Mouse (Mus musculus): Measurements from ENCODE around the gene Rab1b.
"Not testable (repeated sequence)": the region's sequence is repeated elsewhere in the genome, so short reads cannot be mapped to it uniquely, and the experiment has no call there.

Gene Rab1b

GRCm38 (mm10) chr19:5097521-5098362 is 9.1 kb downstream of the Rab1b start:
- in situ Hi-C loops (cut with MboI) = no loop called here

- in situ Hi-C loops (cut with MboI) = no loop called here
These were observed 10.9 kb downstream of the Rab1b start for GRCm38 (mm10) chr19:5095887-5096474.

GRCm38 (mm10) chr19:5094746-5095417 is 12.0 kb downstream of the Rab1b start:
- in situ Hi-C loops (cut with MboI) = no loop called here

GRCm38 (mm10) chr19:5094243-5094632 is 12.6 kb downstream of the Rab1b start:
- in situ Hi-C loops (cut with MboI) = no loop called here

GRCm38 (mm10) chr19:5093481-5094242 is 13.2 kb downstream of the Rab1b start:
- in situ Hi-C loops (cut with MboI) = no loop called here

GRCm38 (mm10) chr19:5092083-5092482 is 14.8 kb downstream of the Rab1b start:
- in situ Hi-C loops (cut with MboI) = no loop called here

GRCm38 (mm10) chr19:5089324-5089723 is 17.5 kb downstream of the Rab1b start:
- in situ Hi-C loops (cut with MboI) = no loop called here

- in situ Hi-C loops (cut with MboI) = no loop called here
These were observed 18.8 kb downstream of the Rab1b start, which contains the start of gene Yif1a for GRCm38 (mm10) chr19:5087884-5088728. TSS of gene Yif1a (plus strand) at chr19:5088538.

GRCm38 (mm10) chr19:5086533-5086932 is 20.3 kb downstream of the Rab1b start:
- in situ Hi-C loops (cut with MboI) = not testable (repeated sequence)

GRCm38 (mm10) chr19:5085145-5085863 is 21.6 kb downstream of the Rab1b start, which contains the start of gene Tmem151a:
TSS of gene Tmem151a (minus strand) at chr19:5085531.
- in situ Hi-C loops (cut with MboI) = no loop called here

- in situ Hi-C loops (cut with MboI) = no loop called here
These were observed 22.1 kb downstream of the Rab1b start for GRCm38 (mm10) chr19:5084834-5085144.

GRCm38 (mm10) chr19:5083961-5084833 is 22.7 kb downstream of the Rab1b start:
- in situ Hi-C loops (cut with MboI) = no loop called here

GRCm38 (mm10) chr19:5082596-5082995 is 24.3 kb downstream of the Rab1b start:
- in situ Hi-C loops (cut with MboI) = no loop called here

GRCm38 (mm10) chr19:5082005-5082404 is 24.9 kb downstream of the Rab1b start:
- in situ Hi-C loops (cut with MboI) = no loop called here

- in situ Hi-C loops (cut with MboI) = no loop called here
These were observed 27.6 kb downstream of the Rab1b start for GRCm38 (mm10) chr19:5079279-5079678.

- in situ Hi-C loops (cut with MboI) = no loop called here
These were observed 33.4 kb downstream of the Rab1b start for GRCm38 (mm10) chr19:5073518-5073917.

GRCm38 (mm10) chr19:5073028-5073427 is 33.8 kb downstream of the Rab1b start:
- in situ Hi-C loops (cut with MboI) = no loop called here

GRCm38 (mm10) chr19:5072389-5073019 is 34.4 kb downstream of the Rab1b start:
- in situ Hi-C loops (cut with MboI) = no loop called here

Measured in mature B cell (primary cell).